Mouse (Mus musculus) olfactory bulb, adult 2 months (tissue): ENCODE measurements around the gene 2900026A02Rik.

ENCODE experiments used
- CTCF ChIP-seq: fragments of 200-500 bp; IDR thresholded peaks from 2 replicates; pipeline ENCODE4 v1.5.1; 2012; ENCODE audit warnings: low read depth, mild to moderate bottlenecking, low read length, moderate library complexity; ENCODE audit not compliant: insufficient read depth
- POLR2A ChIP-seq: fragments of 200-500 bp; IDR thresholded peaks from 2 replicates; pipeline ENCODE4 v1.6.1; 2012; ENCODE audit warnings: mild to moderate bottlenecking, low read depth, low read length, moderate library complexity; ENCODE audit not compliant: insufficient read depth

DNA sequence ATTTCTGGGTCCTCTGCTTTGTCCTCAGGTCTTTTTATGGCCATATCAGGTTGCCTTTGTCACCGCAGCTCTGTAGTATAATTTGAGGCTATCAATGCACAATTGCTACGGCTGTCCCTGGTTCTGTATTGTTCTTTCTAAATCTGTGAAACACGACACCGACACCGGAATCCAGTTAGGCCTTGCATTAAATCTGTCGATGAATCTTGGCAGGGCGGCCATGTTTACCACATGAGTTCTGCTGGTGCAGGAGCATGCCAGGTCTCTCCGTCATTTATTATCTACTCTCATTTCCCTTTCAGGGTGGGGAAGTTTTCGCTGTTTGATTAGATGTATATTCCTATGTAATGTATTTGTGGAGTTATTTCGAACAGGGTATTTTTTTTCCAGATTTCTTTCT is 97.3 kb downstream of the 2900026A02Rik start:
- no peak for TF ChIP-seq POLR2A
- TF ChIP-seq CTCF = no peak
